10 mouse cellular contexts compared by ENCODE assay signal in genomic region chr1:50924838-50925355, GRCm38 (mm10). TPM values are rescaled to one million over a fixed set of nuclear protein-coding genes. Genes with fewer than 3 reads are reported as not detected.
DNase-seq lines count a peak whose midpoint lies in the region; ATAC-seq and TF ChIP-seq lines count a peak whose summit lies in the region.
"Had no signal": no experiment of that assay in that cellular context is flagged by ENCODE, and none has a peak within 500 bp of the region (broad histone marks: within the 10 kb centered on the region; RNA-seq: fewer than 3 reads in every experiment).

No protein-coding gene starts in this region.

- WGBS in heart, embryonic 11.5 days (ENCODE audit: insufficient replicate concordance) = 32% methylated on average over 5 of the region's 5 CpGs
- WGBS in forebrain, embryonic 13.5 days = 36% methylated on average over 5 of the region's 5 CpGs
- WGBS in thymus, adult 2 months = 51% methylated on average over 5 of the region's 5 CpGs
- 47% methylated on average over 5 of the region's 5 CpGs for WGBS in liver, embryonic 11.5 days

- H3K27ac ChIP-seq in heart, embryonic 11.5 days (ENCODE audit: low read depth, low read length) = no peak overlapping the region
- peak overlapping the region; percentile 25; the same call in 1 of the 2 replicates for H3K27ac ChIP-seq in forebrain, embryonic 13.5 days
- H3K27ac ChIP-seq in thymus, adult 2 months (ENCODE audit: control insufficient read depth, insufficient read depth, low read length) = no peak overlapping the region
- no peak overlapping the region for H3K27ac ChIP-seq in liver, embryonic 11.5 days (ENCODE audit: low read depth, low read length)
- H3K27ac ChIP-seq: heart, embryonic 10.5 days had no signal

- TF ChIP-seq CTCF in thymus, adult 2 months (IDR thresholded peaks at IDR 0.05; ENCODE audit: borderline replicate concordance, control insufficient read depth, extremely low read depth, insufficient read depth, low read length, poor library complexity) = no peak

- intact Hi-C loops in heart, postnatal 36 days (cut with DNase I) = no loop called here

- H3K4me3 ChIP-seq in heart, embryonic 11.5 days (ENCODE audit: low read depth, low read length) = no peak overlapping the region
- H3K4me3 ChIP-seq in forebrain, embryonic 13.5 days = peak overlapping the region; percentile 70
- no peak overlapping the region for H3K4me3 ChIP-seq in thymus, adult 2 months (ENCODE audit: control insufficient read depth, insufficient read depth, low read length)
- H3K4me3 ChIP-seq in liver, embryonic 11.5 days (ENCODE audit: low read depth, low read length) = no peak overlapping the region
- H3K4me3 ChIP-seq: megakaryocyte, embryonic 14.5 days had no signal

- H3K9ac ChIP-seq in heart, embryonic 11.5 days (ENCODE audit: low read depth, low read length) = no peak overlapping the region
- peak overlapping the region; percentile 80 for H3K9ac ChIP-seq in forebrain, embryonic 13.5 days
- no peak overlapping the region for H3K9ac ChIP-seq in liver, embryonic 11.5 days (ENCODE audit: low read depth, low read length)

- no peaks in the 10 kb centered on the region for H3K9me3 ChIP-seq in heart, embryonic 11.5 days (replicated peaks; ENCODE audit: control insufficient read depth, low read length)
- no peaks in the 10 kb centered on the region for H3K9me3 ChIP-seq in forebrain, embryonic 13.5 days (replicated peaks)
- H3K9me3 ChIP-seq in liver, embryonic 11.5 days (ENCODE audit: control insufficient read depth, low read length) = no peaks in the 10 kb centered on the region
- H3K9me3 ChIP-seq: heart, embryonic 10.5 days had no signal

- no peak for DNase-seq in heart, postnatal 36 days
- DNase-seq in layer of hippocampus, postnatal 36 days = peak; percentile 28 to 50
- peak; percentile 34 for DNase-seq in retina, postnatal 1 day
- no peak for DNase-seq in urinary bladder, postnatal 4 days (ENCODE audit: low spot score in 2 of 2)
- no peak for DNase-seq in thymus, adult 2 months
- no peak for DNase-seq in liver, embryonic 11.5 days (ENCODE audit: low spot score)

- TF ChIP-seq POLR2A in thymus, adult 2 months (IDR thresholded peaks at IDR 0.05; ENCODE audit: control insufficient read depth, extremely low read depth, insufficient read depth, low read length, poor library complexity) = no peak

- H3K4me1 ChIP-seq in heart, embryonic 11.5 days (ENCODE audit: control insufficient read depth, insufficient read depth, low read length) = peaks cover 9% of the 10 kb centered on the region; the same call in 1 of the 2 replicates
- peaks cover 22% of the 10 kb centered on the region for H3K4me1 ChIP-seq in forebrain, embryonic 13.5 days
- H3K4me1 ChIP-seq in thymus, adult 2 months (replicated peaks; ENCODE audit: control insufficient read depth, insufficient read depth, low read length) = peaks cover 6% of the 10 kb centered on the region; the same call in 1 of the 2 replicates
- H3K4me1 ChIP-seq in liver, embryonic 11.5 days (replicated peaks; ENCODE audit: control insufficient read depth, insufficient read depth, low read length) = no peaks in the 10 kb centered on the region

- H3K27me3 ChIP-seq in heart, embryonic 11.5 days (ENCODE audit: control insufficient read depth, insufficient read depth, low read length) = peaks cover 22% of the 10 kb centered on the region
- peaks cover 14% of the 10 kb centered on the region; the same call in 1 of the 2 replicates for H3K27me3 ChIP-seq in forebrain, embryonic 13.5 days
- peaks cover 22% of the 10 kb centered on the region; the same call in 1 of the 2 replicates for H3K27me3 ChIP-seq in thymus, adult 2 months (ENCODE audit: control insufficient read depth, insufficient read depth, low read length)
- peaks cover 40% of the 10 kb centered on the region for H3K27me3 ChIP-seq in liver, embryonic 11.5 days (replicated peaks; ENCODE audit: control insufficient read depth, insufficient read depth, low read length)

- ATAC-seq in heart, embryonic 11.5 days (replicated peaks; ENCODE audit: insufficient number of reproducible peaks, low FRiP score, low TSS enrichment) = no peak
- no peak for ATAC-seq in forebrain, embryonic 13.5 days
- ATAC-seq in liver, embryonic 11.5 days (replicated peaks; ENCODE audit: low FRiP score) = no peak

- H3K4me2 ChIP-seq in heart, embryonic 11.5 days = peak overlapping the region; percentile 96
- H3K4me2 ChIP-seq in forebrain, embryonic 13.5 days = peak overlapping the region; percentile 94
- no peak overlapping the region for H3K4me2 ChIP-seq in liver, embryonic 11.5 days

- no peaks in the 10 kb centered on the region for H3K36me3 ChIP-seq in heart, embryonic 11.5 days (ENCODE audit: control insufficient read depth, insufficient read depth, low read length)
- H3K36me3 ChIP-seq in forebrain, embryonic 13.5 days (ENCODE audit: poor library complexity, severe bottlenecking) = no peaks in the 10 kb centered on the region
- H3K36me3 ChIP-seq in thymus, adult 2 months (ENCODE audit: control insufficient read depth, insufficient read depth, low read length) = no peaks in the 10 kb centered on the region
- no peaks in the 10 kb centered on the region for H3K36me3 ChIP-seq in liver, embryonic 11.5 days (ENCODE audit: control insufficient read depth, insufficient read depth, low read length)
- H3K36me3 ChIP-seq: heart, embryonic 10.5 days had no signal

RNA-seq across cellular contexts. Expression of gene Tmeff2, which starts 24.4 kb away (rescaled TPM):
- polyA plus RNA-seq in heart, embryonic 11.5 days (2014; fragmentation: Nextera tagmentation; extraction: Ambion mirVana) = 1.7 and 2.2 TPM in 2 replicates
- under 1 TPM; 0.27 to 0.36 TPM for total RNA-seq in heart, postnatal 36 days (2021)
- polyA plus RNA-seq in forebrain, embryonic 13.5 days (2015; fragmentation: Nextera tagmentation; extraction: Ambion mirVana) = 14.3 and 19.9 TPM in 2 replicates
- 10 to 100 TPM; 58.6 to 63.5 TPM for total RNA-seq in layer of hippocampus, postnatal 36 days (2021)
- polyA plus RNA-seq in thymus, adult 2 months (2012; rRNA removed) = 0.55 and 0.60 TPM in 2 replicates
- polyA plus RNA-seq in liver, embryonic 11.5 days (2014; fragmentation: Nextera tagmentation; extraction: Ambion mirVana) = 1.1 and 1.5 TPM in 2 replicates

Comparison
In these comparisons a context has a peak if more than half of its experiments do, and no peak if none do; other contexts are left out.
1. DNase-seq: peak in layer of hippocampus, postnatal 36 days (2 of 2) and retina, postnatal 1 day (single experiment); none in heart, postnatal 36 days (0 of 2), urinary bladder, postnatal 4 days (0 of 2), thymus, adult 2 months (single experiment) and liver, embryonic 11.5 days (single experiment).